Mouse (Mus musculus) embryonic facial prominence, embryonic 15.5 days (tissue): ENCODE results near the gene Slc25a44. TPM values are rescaled to one million over a fixed set of nuclear protein-coding genes. Genes with fewer than 3 reads are reported as not detected.

Experiments
- ATAC-seq: fragments of 200-750 bp; cut with Nextera tagmentation; 2 replicates; pipeline ENCODE4 v1.8.0; 2017; ENCODE audit warnings: low read depth, moderate TSS enrichment; ENCODE audit not compliant: insufficient number of reproducible peaks, low FRiP score, low TSS enrichment
- H3K27ac ChIP-seq: fragments of 300-500 bp; sonication (generic); replicated peaks from 2 replicates; pipeline ENCODE4 v1.5.1; 2015; ENCODE audit warnings: mild to moderate bottlenecking, inconsistent platforms
- H3K27me3 ChIP-seq: fragments of 300-500 bp; sonication (generic); 2 replicates; pipeline ENCODE4 v1.6.1; 2015; ENCODE audit warnings: inconsistent platforms
- H3K36me3 ChIP-seq: fragments of 300-500 bp; sonication (generic); 2 replicates; pipeline ENCODE4 v1.6.1; 2015; ENCODE audit warnings: mild to moderate bottlenecking, inconsistent platforms
- H3K4me1 ChIP-seq: fragments of 300-500 bp; sonication (generic); 2 replicates; pipeline ENCODE4 v1.6.1; 2015; ENCODE audit warnings: inconsistent platforms
- H3K4me2 ChIP-seq: fragments of 300-500 bp; sonication (generic); replicated peaks from 2 replicates; pipeline ENCODE4 v1.6.1; 2015; ENCODE audit warnings: mild to moderate bottlenecking, inconsistent platforms
- H3K4me3 ChIP-seq: fragments of 300-500 bp; sonication (generic); replicated peaks from 2 replicates; pipeline ENCODE4 v1.5.1; 2015; ENCODE audit warnings: mild to moderate bottlenecking, inconsistent platforms
- H3K9ac ChIP-seq: fragments of 300-500 bp; sonication (generic); 2 replicates; pipeline ENCODE4 v1.6.1; 2015; ENCODE audit warnings: inconsistent platforms
- H3K9me3 ChIP-seq: fragments of 300-500 bp; sonication (generic); replicated peaks from 2 replicates; pipeline ENCODE4 v1.6.1; 2016; ENCODE audit warnings: inconsistent platforms
- WGBS: fragments of 180-500 bp; shearing (Covaris S2); methylation state at CpG from one replicate; pipeline ENCODE4 v1.1.7; 2015; 5-methylcytosine and 5-hydroxymethylcytosine counted together
- polyA plus RNA-seq: library from polyadenylated mRNA; unstranded; fragments of >200 nt; fragmentation: Nextera tagmentation; extraction: Ambion mirVana; gene quantifications from 2 replicates; pipeline ENCODE4 v1.2.1, GENCODE M21; 2015

The Slc25a44 gene
- polyA plus RNA-seq, 1 experiment from 2014 or later, result 17.9 TPM

DNA sequence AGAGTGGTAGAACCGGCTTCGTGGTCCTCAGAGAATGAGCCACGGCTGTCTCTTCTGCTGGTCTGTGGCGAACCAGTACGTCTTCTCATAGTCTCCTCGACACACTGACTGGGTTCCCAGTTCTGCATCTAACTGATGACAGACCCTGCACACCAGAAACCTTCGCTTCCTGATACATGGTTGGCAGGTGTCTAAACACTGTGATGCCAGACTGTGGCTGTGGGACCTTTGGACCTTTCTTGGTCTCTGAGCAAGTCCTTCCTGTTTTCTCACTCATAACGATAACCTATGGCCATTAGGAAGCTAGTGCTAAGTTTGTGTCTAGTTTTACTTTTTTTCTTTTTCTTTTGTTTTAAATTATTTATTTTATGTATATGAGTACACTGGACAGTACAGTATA, 23.5 kb upstream of the Slc25a44 start:
- 77% methylated on average over 8 of the region's 8 CpGs for WGBS

DNA sequence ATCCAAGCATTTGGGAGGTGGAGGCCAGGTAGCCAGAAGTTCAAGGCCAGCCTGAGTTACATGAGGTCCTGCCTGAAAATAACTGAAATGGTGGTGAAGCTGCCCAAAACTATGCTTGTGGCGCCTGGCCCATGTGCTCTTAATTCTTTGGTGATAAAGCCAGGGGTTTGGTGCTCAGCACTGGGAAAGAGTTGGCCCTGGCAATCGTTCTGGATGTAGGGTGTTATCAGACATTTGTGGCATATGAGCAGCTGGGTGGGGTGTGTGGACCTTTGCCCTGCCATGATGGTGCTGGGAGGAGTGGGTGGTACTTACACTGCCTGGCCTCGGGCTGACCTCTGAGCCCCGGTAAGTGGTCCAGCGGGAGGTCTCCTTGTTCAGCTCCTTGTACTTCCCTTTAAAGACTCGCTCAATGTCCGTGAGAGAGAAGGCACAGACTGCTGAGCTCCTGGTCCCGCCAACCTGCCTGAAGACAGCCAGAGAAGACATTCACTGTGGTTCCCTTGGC, 22.8 kb upstream of the Slc25a44 start:
- H3K4me3 ChIP-seq, result no peak overlapping the region
- 61% methylated on average over 8 of the region's 8 CpGs for WGBS
- H3K9ac ChIP-seq, result no peak overlapping the region
- ATAC-seq, result no peak
- no peaks in the 10 kb centered on the region for H3K27me3 ChIP-seq
- no peaks in the 10 kb centered on the region for H3K36me3 ChIP-seq
- no peaks in the 10 kb centered on the region for H3K9me3 ChIP-seq
- peaks cover 6% of the 10 kb centered on the region; the same call in 1 of the 2 replicates for H3K4me1 ChIP-seq
- no peak overlapping the region for H3K27ac ChIP-seq
- no peak overlapping the region for H3K4me2 ChIP-seq

More for the DNA sequence above, 23.5 kb upstream of the Slc25a44 start:
- no peak overlapping the region for H3K27ac ChIP-seq
- no peaks in the 10 kb centered on the region for H3K9me3 ChIP-seq
- no peaks in the 10 kb centered on the region for H3K27me3 ChIP-seq
- no peak overlapping the region for H3K4me2 ChIP-seq
- H3K36me3 ChIP-seq, result no peaks in the 10 kb centered on the region
- no peak for ATAC-seq
- no peak overlapping the region for H3K9ac ChIP-seq
- peaks cover 6% of the 10 kb centered on the region; the same call in 1 of the 2 replicates for H3K4me1 ChIP-seq
- H3K4me3 ChIP-seq, result no peak overlapping the region

DNA sequence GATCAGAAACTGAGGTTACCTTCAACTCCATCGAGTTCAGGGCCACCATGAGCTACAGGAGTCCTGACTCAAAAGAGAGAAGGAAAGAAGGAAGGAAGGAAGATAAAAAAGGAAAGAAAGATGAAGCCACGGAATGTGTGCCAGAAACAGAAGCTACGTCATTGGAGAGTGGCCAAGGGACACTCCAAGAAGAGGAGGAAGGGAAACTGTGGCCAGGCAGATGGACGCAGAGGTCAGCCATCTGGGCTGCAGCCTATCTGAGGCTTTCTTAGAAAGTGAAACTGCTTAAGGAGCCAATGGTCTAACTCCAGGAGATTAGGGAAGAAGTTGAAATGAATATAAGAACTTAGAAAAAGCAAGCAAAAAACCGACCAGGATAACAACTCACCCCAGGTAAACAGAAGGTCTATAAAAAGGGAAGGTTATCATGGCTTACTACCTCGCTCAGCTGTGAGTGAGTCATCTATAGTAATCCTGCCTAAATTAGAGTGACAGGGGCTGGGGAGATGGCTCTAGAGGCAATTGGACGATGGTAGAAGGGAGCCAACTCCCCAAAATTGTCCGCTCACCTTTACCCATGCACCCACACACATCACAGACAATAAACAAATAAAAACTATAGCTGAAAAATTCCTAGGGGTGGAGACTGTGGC, 21.7 kb upstream of the Slc25a44 start:
- Histone ChIP-seq H3K4me3 (no peak overlapping the region), H3K27me3 (no peaks in the 10 kb centered on the region), H3K27ac (no peak overlapping the region), H3K9me3 (no peaks in the 10 kb centered on the region), H3K36me3 (no peaks in the 10 kb centered on the region), H3K9ac (no peak overlapping the region), H3K4me1 (peaks cover 6% of the 10 kb centered on the region; the same call in 1 of the 2 replicates), H3K4me2 (no peak overlapping the region)
- no peak for ATAC-seq
- WGBS, result 75% methylated on average over 8 of the region's 8 CpGs

DNA sequence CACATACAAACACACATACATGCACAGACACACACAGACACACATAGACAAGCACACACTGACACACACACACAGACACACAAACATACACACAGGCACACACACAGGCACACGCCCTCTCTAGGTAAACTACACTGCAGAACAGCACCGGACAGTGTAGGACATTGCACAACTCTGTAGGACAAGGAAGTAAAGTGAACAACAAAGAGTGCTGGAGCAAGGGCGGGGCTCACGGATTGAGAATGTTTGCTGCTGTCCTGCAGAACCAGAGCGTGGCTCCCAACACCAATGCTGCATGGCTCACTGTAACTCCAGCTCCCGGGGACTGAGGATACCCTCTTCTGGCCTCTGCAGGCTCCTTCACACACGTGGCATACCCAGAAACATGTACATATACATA, 17.9 kb upstream of the Slc25a44 start:
- ATAC-seq, result peak; percentile 8; the same call in 1 of the 2 replicates
- H3K36me3 ChIP-seq, result no peaks in the 10 kb centered on the region
- H3K27me3 ChIP-seq, result no peaks in the 10 kb centered on the region
- H3K9me3 ChIP-seq, result no peaks in the 10 kb centered on the region
- WGBS, result 65% methylated on average over 7 of the region's 7 CpGs
- H3K9ac ChIP-seq, result no peak overlapping the region
- H3K4me2 ChIP-seq, result no peak overlapping the region
- no peak overlapping the region for H3K4me3 ChIP-seq
- no peak overlapping the region for H3K27ac ChIP-seq
- H3K4me1 ChIP-seq, result peaks cover 10% of the 10 kb centered on the region; the same call in 1 of the 2 replicates

DNA sequence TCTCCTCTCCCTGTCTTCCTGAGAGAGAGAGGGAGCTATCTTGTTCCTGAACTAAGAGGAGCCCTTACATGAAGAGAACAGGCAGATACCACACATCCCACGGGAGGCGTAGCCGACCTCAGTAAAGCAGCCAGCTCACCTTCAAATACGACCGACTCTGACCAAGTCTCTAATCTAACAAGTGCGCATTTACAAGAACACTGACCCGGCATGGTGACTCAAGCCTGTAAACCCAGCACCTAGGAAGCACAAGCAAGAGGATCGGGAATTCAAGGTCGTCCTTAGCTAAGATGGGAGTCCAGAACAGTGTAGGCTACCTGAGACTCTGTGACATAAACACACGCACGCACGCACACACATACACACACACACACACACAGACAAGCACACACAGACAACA, 17.5 kb upstream of the Slc25a44 start:
- 0 out of 2 replicates have a peak, but pooled peaks have one; percentile 4 for ATAC-seq

DNA sequence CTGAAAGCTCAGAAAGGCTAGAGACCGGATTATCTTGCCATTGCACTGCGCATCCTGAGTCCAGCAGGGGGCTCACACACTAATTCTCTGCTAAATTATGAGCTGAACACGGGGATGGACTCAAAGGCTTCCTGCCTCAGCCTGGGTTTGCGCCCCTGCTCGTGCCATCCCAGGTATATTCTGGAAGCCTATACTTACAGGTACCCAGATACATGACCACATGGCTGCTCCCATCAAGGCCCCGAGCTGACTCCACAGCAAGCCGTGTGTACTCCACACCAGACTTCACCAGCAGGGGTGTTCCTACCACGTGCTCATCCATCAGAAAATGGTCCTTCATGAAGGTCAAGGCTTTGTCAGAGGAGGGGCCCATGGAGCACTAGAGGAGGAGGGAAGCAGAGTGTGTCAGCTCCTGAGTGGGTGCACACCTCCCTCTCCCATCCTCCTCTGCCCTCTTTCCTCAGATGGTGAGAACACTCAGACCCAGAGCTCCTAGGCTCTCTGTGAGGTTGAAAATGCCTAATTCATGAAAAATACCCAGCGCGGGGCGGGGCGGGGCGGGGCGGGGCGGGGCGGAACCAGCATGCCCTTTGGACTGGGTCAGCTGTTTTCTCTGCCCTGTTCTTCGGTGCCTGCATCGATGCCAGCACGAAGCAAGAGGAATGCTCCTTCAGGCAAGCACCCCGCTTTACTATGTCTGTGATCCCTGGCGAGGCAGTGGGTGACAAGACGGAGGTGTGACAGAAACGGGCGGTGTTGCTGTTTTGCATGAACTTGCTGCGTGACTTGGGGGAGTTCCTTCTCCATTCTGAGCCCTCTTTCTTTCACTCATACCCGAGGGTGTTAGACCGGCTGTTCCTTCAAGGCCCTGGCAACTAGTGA, 15.8 kb upstream of the Slc25a44 start:
- 22% methylated on average over 27 of the region's 27 CpGs for WGBS
- ATAC-seq, result no peak
- peaks cover 20% of the 10 kb centered on the region; the same call in 1 of the 2 replicates for H3K4me1 ChIP-seq
- no peaks in the 10 kb centered on the region for H3K36me3 ChIP-seq
- no peaks in the 10 kb centered on the region for H3K27me3 ChIP-seq
- no peak overlapping the region for H3K27ac ChIP-seq
- H3K4me3 ChIP-seq, result no peak overlapping the region
- peak overlapping the region; percentile 31 for H3K4me2 ChIP-seq
- H3K9ac ChIP-seq, result no peak overlapping the region
- H3K9me3 ChIP-seq, result no peaks in the 10 kb centered on the region

More for the DNA sequence above, 17.5 kb upstream of the Slc25a44 start:
- H3K9me3 ChIP-seq, result no peaks in the 10 kb centered on the region
- 80% methylated on average over 12 of the region's 12 CpGs for WGBS
- peaks cover 10% of the 10 kb centered on the region; the same call in 1 of the 2 replicates for H3K4me1 ChIP-seq
- H3K27ac ChIP-seq, result no peak overlapping the region
- H3K36me3 ChIP-seq, result no peaks in the 10 kb centered on the region
- H3K9ac ChIP-seq, result no peak overlapping the region
- no peaks in the 10 kb centered on the region for H3K27me3 ChIP-seq
- H3K4me2 ChIP-seq, result no peak overlapping the region
- no peak overlapping the region for H3K4me3 ChIP-seq

DNA sequence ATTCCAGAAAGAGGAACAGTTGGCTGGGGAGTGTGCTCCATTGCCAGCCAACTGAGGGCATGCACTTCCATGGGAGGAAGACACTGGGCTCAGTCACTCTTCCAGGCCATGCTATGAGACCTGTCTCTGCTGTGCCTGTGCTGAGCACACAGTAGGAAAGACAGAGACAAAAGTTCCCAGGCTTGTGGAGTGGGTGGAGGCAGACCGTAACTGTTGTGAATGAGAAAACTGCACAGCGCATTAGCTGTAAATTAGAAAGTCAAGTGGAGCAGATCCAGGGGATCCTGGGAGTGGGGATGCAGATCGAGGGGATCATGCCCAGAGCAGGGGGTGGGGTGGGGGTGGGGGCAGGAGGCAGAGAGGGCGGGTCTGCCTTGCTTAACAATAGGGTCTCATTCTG, 14.6 kb upstream of the Slc25a44 start:
- 64% methylated on average over 4 of the region's 4 CpGs for WGBS
- peaks cover 20% of the 10 kb centered on the region; the same call in 1 of the 2 replicates for H3K4me1 ChIP-seq
- no peak for ATAC-seq
- H3K9me3 ChIP-seq, result no peaks in the 10 kb centered on the region
- H3K36me3 ChIP-seq, result no peaks in the 10 kb centered on the region
- no peaks in the 10 kb centered on the region for H3K27me3 ChIP-seq
- H3K9ac ChIP-seq, result no peak overlapping the region
- H3K4me2 ChIP-seq, result no peak overlapping the region
- H3K27ac ChIP-seq, result no peak overlapping the region
- H3K4me3 ChIP-seq, result no peak overlapping the region

DNA sequence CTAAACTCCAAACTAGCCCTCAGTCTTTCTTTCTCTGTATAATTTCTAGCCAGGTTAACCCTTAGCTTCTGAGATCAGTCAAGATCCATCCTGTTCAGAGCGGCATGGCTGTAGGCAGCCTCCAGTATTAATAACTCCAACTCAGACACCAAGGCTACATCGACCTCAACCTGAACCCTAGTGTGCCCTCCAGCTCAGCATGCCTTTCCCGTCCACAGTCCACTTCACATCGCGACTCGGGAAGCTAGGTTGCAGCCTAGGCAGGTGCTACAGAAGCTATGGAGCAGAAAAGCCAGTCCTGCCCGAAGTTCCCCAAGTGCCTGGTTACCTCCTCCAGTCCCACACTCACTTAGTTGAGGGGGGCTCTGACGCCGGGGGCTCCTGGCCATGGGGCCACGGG, 12.5 kb upstream of the Slc25a44 start:
- H3K4me2 ChIP-seq, result no peak overlapping the region
- no peaks in the 10 kb centered on the region for H3K9me3 ChIP-seq
- no peak for ATAC-seq
- no peak overlapping the region for H3K27ac ChIP-seq
- H3K4me1 ChIP-seq, result peaks cover 20% of the 10 kb centered on the region; the same call in 1 of the 2 replicates
- no peaks in the 10 kb centered on the region for H3K36me3 ChIP-seq
- H3K4me3 ChIP-seq, result no peak overlapping the region
- no peak overlapping the region for H3K9ac ChIP-seq
- 75% methylated on average over 10 of the region's 10 CpGs for WGBS
- H3K27me3 ChIP-seq, result no peaks in the 10 kb centered on the region

DNA sequence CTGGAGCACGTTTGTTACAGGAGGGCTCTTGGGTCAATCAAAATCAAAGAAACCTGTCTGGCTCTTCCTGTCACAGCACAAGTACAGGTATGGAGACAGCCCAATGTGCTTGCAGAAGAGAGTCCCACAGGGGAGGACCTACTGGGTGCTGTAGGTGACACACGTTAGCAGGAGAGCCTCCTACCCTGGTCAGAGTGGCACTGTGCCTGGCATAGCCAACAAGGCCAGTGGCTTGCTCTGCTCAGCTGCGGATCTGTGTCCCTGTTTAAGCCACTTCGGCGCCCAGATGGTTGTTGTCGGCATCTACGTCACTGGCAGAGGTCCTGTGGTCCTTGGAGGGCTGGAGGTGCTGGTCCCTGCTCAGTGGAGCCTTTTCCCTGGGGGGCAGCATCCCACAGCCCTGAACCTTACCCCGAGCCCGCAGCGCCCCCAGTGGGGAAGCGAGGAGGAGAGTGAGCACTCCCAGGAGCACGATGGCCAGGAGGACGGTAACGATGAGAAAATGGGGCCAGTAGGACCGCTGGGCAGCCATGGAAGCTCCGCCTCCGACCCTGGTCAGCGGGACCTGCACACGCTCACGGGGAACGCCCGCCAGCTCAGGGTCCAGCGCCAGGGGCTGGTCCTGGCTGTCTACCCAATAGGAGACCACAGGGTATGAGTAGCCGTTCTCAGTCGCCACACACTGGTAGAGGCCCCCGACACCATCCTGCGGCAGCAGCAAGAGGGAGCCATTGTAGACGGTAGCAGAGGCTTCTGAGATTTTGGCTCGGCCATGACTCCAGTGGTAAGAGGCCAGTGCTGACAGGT, 11.7 kb upstream of the Slc25a44 start:
- WGBS, result 16% methylated on average over 29 of the region's 29 CpGs
- H3K9ac ChIP-seq, result no peak overlapping the region
- no peaks in the 10 kb centered on the region for H3K27me3 ChIP-seq
- no peak overlapping the region for H3K27ac ChIP-seq
- H3K9me3 ChIP-seq, result no peaks in the 10 kb centered on the region
- H3K36me3 ChIP-seq, result no peaks in the 10 kb centered on the region
- peaks cover 20% of the 10 kb centered on the region; the same call in 1 of the 2 replicates for H3K4me1 ChIP-seq
- ATAC-seq, result peak; percentile 84
- peak overlapping the region; percentile 42 for H3K4me2 ChIP-seq
- peak overlapping the region; percentile 30 for H3K4me3 ChIP-seq

DNA sequence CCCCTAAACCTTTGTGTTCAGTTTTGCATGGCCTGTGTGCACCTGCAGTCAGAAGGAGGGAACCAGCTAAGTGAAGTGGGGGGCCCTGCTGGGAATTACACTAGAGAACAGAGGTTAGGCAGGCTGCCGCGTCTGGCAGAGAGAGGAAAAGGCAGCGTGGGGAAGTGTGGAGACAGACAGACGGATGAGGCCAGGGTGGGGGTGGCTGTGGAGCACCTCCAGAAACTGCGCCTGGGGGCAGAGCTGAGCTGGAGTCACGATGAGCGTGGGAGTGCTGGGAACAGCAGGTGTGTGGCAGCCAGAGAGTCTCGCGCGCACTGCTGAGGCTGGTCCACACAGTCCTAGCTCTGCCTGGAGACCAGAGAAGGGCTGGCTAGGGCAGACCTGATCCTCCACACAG, 10.6 kb upstream of the Slc25a44 start:
- no peaks in the 10 kb centered on the region for H3K36me3 ChIP-seq

More for the DNA sequence above, 10.6 kb upstream of the Slc25a44 start:
- Histone ChIP-seq H3K4me1 (peaks cover 14% of the 10 kb centered on the region; the same call in 1 of the 2 replicates), H3K9ac (no peak overlapping the region), H3K27ac (no peak overlapping the region), H3K9me3 (no peaks in the 10 kb centered on the region), H3K27me3 (no peaks in the 10 kb centered on the region), H3K4me2 (no peak overlapping the region), H3K4me3 (no peak overlapping the region)
- ATAC-seq, result no peak
- WGBS, result 48% methylated on average over 10 of the region's 10 CpGs
